Mouse (Mus musculus) gonadal fat pad, adult 2 months (tissue): Measurements from ENCODE around the gene Nsg2. TPM values are rescaled to one million over a fixed set of nuclear protein-coding genes. Genes with fewer than 3 reads are reported as not detected.

Experiments
- DNase-seq: peaks from one replicate; pipeline ENCODE4 v3.0.0-alpha.2; 2012; ENCODE audit warnings: low read depth
- polyA plus RNA-seq: library from polyadenylated mRNA; depleted of rRNA; stranded (reverse); fragments of >200 nt; gene quantifications from 2 replicates; pipeline ENCODE4 v1.2.3, GENCODE M21; 2012; rRNA removed

Gene Nsg2
- polyA plus RNA-seq, 1 experiment: 0.28 TPM

- no peak for DNase-seq
These were observed 74.9 kb downstream of the Nsg2 start for GRCm38 (mm10) chr11:32075163-32075562.

GRCm38 (mm10) chr11:32083462-32083861 is 83.2 kb downstream of the Nsg2 start:
- DNase-seq: no peak

- DNase-seq: no peak
These were observed 86.3 kb downstream of the Nsg2 start for GRCm38 (mm10) chr11:32086525-32086924.

GRCm38 (mm10) chr11:32087376-32087775 is 87.1 kb downstream of the Nsg2 start:
- DNase-seq: no peak

GRCm38 (mm10) chr11:32087779-32088442 is 87.6 kb downstream of the Nsg2 start:
- DNase-seq: no peak

- no peak for DNase-seq
These were observed 95.5 kb downstream of the Nsg2 start for GRCm38 (mm10) chr11:32095793-32096192.

- DNase-seq: no peak
These were observed 96.1 kb downstream of the Nsg2 start for GRCm38 (mm10) chr11:32096346-32096745.

- no peak for DNase-seq
These were observed 100.9 kb downstream of the Nsg2 start for GRCm38 (mm10) chr11:32101059-32101632.

GRCm38 (mm10) chr11:32102976-32103375 is 102.7 kb downstream of the Nsg2 start:
- no peak for DNase-seq

GRCm38 (mm10) chr11:32104406-32105116 is 104.3 kb downstream of the Nsg2 start:
- DNase-seq: no peak

GRCm38 (mm10) chr11:32105750-32106646 is 105.7 kb downstream of the Nsg2 start:
- DNase-seq: no peak

GRCm38 (mm10) chr11:32106647-32106985 is 106.4 kb downstream of the Nsg2 start:
- DNase-seq: no peak

- no peak for DNase-seq
These were observed 108.2 kb downstream of the Nsg2 start for GRCm38 (mm10) chr11:32108441-32108840.

Other genes with a start within 250 kb of the Nsg2 start
- 14.1 and 17.8 TPM in 2 replicates for gene Cpeb4, start 128.3 kb upstream of the Nsg2 start, polyA plus RNA-seq
- gene 4930524B15Rik, start 34.9 kb upstream of the Nsg2 start, polyA plus RNA-seq: 0.05 TPM in 1 of 2 replicates, not detected in the other
- 0.34 and 0.42 TPM in 2 replicates for gene Il9r, start 199.8 kb downstream of the Nsg2 start, polyA plus RNA-seq
- 16.4 and 18.9 TPM in 2 replicates for gene Snrnp25, start 205.0 kb downstream of the Nsg2 start, polyA plus RNA-seq
- 98.4 and 128 TPM in 2 replicates for gene Rhbdf1, start 221.8 kb downstream of the Nsg2 start, polyA plus RNA-seq
- gene Mpg, start 226.0 kb downstream of the Nsg2 start, polyA plus RNA-seq: 25.3 and 29.2 TPM in 2 replicates